Mouse (Mus musculus) cerebellum, postnatal 25 days (tissue): Measurements from ENCODE around the gene Cpn2.

Experiments used
- DNase-seq, 2 experiments: peaks; one replicate each; pipeline ENCODE4 v3.0.0; 2021; ENCODE audit warnings: mixed read lengths in 2 of 2

The Cpn2 gene

GRCm38 (mm10) chr16:30278406-30278805 lies 11.1 kb upstream of the Cpn2 start:
- DNase-seq: no peak

GRCm38 (mm10) chr16:30275558-30276340 lies 8.4 kb upstream of the Cpn2 start:
- DNase-seq: no peak

- DNase-seq: no peak
Observed at GRCm38 (mm10) chr16:30273065-30273464, 5.8 kb upstream of the Cpn2 start.

- no peak for DNase-seq
Observed at GRCm38 (mm10) chr16:30271941-30272595, 4.8 kb upstream of the Cpn2 start.

- no peak for DNase-seq
Observed at GRCm38 (mm10) chr16:30271223-30271761, 4.0 kb upstream of the Cpn2 start.

GRCm38 (mm10) chr16:30266561-30266960 lies 738 bp downstream of the Cpn2 start:
- peak; percentile 15 to 23 for DNase-seq

GRCm38 (mm10) chr16:30265611-30266010 lies 1.7 kb downstream of the Cpn2 start:
- no peak for DNase-seq

- no peak for DNase-seq
Observed at GRCm38 (mm10) chr16:30263156-30263555, 4.1 kb downstream of the Cpn2 start.

GRCm38 (mm10) chr16:30262664-30263063 lies 4.6 kb downstream of the Cpn2 start:
- peak; percentile 70 to 84 for DNase-seq

GRCm38 (mm10) chr16:30262157-30262556 lies 5.1 kb downstream of the Cpn2 start:
- no peak for DNase-seq

GRCm38 (mm10) chr16:30261341-30261740 lies 6.0 kb downstream of the Cpn2 start:
- DNase-seq: no peak

- no peak for DNase-seq
Observed at GRCm38 (mm10) chr16:30260012-30260635, 7.2 kb downstream of the Cpn2 start.

GRCm38 (mm10) chr16:30259444-30259843 lies 7.9 kb downstream of the Cpn2 start:
- no peak for DNase-seq

- no peak for DNase-seq
Observed at GRCm38 (mm10) chr16:30258441-30258840, 8.9 kb downstream of the Cpn2 start.

GRCm38 (mm10) chr16:30257718-30258117 lies 9.6 kb downstream of the Cpn2 start:
- DNase-seq: no peak

- DNase-seq: no peak
Observed at GRCm38 (mm10) chr16:30255061-30255460, 12.2 kb downstream of the Cpn2 start.

- no peak for DNase-seq
Observed at GRCm38 (mm10) chr16:30253900-30254299, 13.4 kb downstream of the Cpn2 start.

- no peak for DNase-seq
Observed at GRCm38 (mm10) chr16:30253374-30253773, 13.9 kb downstream of the Cpn2 start.

- peak; percentile 44 to 61 for DNase-seq
Observed at GRCm38 (mm10) chr16:30252003-30252418, 15.3 kb downstream of the Cpn2 start.

GRCm38 (mm10) chr16:30244037-30244700 lies 23.1 kb downstream of the Cpn2 start:
- DNase-seq: no peak

GRCm38 (mm10) chr16:30241623-30242022 lies 25.7 kb downstream of the Cpn2 start:
- no peak for DNase-seq

GRCm38 (mm10) chr16:30238791-30239190 lies 28.5 kb downstream of the Cpn2 start:
- no peak for DNase-seq
